Mouse (Mus musculus) CD4-positive helper T cell, adult 2 months (primary cell): ENCODE measurements around the gene Slc44a1.

Experiments used
- DNase-seq: peaks from one replicate; pipeline ENCODE4 v3.0.0-alpha.2; 2012; ENCODE audit warnings: low read depth, missing footprints, low spot score

Gene Slc44a1

GRCm38 (mm10) chr4:53431585-53432234 is 8.5 kb upstream of the Slc44a1 start:
- no peak for DNase-seq

- DNase-seq: no peak
Measured at GRCm38 (mm10) chr4:53437110-53437755, 3.0 kb upstream of the Slc44a1 start.

DNA sequence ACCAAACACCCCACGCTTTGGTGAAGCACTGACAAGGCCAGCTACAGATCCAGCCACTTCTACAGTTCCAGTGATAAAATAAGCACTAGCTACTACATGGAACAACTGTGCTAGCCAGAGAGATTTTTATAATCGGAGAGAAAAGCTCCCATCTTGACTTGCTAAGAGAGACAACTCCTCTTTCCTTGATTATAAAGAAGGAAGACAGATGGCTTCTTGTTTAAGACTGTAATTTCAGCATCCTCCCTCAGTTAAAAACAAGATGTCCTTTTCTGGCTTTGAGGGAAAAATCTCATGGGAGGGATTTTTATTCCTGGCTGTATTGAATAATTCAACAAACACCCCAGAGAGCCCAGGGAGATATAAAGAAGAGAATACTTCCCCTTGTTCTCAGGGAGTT is 1.8 kb upstream of the Slc44a1 start:
- no peak for DNase-seq

DNA sequence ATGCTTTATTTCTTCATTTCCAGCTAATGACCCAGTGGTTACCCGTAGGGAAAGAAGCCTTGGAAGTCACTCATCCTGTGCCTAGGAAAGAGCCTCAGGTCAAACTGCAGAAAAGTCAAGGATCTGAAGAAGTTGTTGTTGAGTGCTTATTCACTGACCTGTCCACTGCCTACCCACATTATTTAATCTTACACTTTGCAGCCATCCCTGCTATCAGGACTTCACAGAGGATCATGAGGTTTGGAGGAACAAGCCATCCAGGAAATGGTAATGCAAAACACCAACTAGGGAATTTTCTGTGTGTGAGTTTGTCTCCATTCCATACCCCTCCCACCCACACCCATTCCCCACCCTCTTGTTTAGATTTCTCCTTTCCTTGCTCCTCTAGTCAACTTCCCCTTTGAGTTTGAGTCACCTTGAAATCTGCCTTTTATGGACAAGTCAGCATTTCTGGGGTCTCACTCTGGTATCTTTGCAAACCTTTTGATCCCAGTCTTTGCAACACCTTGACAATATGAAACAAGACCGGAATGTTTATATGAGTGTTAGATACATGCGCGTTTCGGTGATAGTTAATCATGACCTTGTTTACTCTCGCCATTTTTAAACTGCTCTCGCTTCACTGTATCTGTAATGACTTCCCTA is 1.3 kb upstream of the Slc44a1 start:
- no peak for DNase-seq

DNA sequence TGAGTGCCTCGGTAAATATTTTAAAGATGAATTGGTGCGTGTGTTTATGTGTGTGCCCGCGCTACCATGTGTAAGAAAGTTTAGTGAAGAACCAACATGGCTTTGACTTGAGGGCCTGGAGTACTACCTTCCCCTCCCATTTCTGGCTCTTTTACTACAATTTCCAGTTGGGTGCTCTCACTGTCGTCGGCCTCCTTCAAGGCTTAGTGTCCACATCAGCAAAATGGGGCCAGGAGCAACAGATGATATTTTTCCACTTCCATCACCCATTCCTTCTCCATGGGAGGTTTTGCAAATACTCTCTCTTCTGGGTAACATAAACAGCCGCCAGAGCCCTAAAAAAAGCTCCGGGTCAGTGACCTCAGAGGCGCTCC is 590 bp upstream of the Slc44a1 start:
- DNase-seq: no peak

DNA sequence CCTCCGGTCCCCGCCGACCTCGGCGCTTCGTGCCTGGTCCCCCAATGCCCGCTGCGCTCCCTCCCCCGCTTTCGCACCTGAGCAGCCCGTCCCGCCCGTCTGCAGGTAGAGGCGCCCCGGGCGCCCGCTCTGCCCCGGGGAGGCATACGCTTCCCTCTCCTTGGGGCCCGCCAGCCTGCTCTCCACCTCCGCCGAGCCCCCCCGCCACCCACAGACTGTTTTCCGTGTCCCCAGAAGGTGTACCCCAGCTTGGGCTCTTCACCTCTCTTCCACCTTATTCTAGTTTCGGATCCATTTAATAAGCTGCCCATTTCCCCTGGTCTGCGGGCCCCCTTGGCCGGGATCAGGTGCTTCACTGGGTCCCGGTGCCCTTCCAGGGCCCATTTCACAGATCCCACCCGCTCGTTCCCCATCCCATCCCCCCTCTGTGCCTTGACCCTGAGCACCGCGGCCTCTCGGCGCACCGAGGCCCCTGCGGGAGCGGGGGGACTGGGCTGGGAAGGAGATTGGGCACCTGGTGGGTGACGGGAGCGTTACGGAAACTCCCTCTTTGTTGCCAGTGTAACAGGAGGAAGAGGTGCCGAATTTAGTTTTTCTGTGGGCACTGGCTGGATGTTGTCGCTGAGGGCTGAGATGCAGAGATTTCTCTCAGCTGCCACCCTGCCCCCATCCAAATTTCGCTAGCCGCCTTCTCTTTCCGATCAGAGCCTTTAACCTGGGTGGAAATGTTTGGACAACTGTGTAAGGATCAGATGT is 781 bp downstream of the Slc44a1 start:
- DNase-seq: peak; percentile 50

DNA sequence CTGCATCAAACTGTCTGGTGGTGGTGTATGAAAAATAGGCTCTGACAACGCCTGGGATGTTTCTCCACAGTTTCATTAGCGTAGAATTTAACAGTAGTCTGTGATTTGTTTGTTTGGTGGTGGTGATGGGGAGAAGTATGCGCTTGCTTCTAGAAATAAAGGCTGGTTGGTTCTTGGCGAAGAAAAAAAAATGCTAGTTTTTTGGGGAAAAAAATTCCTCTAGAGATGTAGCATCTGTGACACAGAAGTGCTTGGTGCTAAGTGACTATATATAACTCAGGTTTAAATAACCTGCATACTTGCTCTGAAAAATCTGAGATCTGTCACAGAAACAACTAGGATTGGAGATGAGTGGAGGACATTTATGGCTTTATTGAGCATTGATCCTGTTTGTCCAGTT is 1.5 kb downstream of the Slc44a1 start:
- DNase-seq: no peak

DNA sequence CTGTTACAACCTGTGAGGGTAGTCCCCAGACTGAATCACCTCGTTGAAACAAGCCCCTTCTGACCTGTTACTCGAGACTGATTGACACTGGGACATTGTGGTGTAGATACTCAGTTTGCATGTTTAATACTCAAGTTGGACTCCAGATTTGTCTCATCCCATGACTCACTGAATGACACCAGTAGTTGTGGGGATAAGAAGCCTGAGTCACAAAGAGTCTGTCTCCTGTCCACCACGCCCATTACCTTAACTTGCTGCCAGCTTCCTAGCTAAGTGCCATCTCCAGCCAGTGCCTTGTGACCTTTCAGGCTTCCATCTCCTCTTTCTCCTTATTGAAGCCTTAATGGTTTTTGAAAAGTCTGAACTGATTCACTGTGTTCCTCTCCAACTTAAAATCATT is 6.0 kb downstream of the Slc44a1 start:
- no peak for DNase-seq

DNA sequence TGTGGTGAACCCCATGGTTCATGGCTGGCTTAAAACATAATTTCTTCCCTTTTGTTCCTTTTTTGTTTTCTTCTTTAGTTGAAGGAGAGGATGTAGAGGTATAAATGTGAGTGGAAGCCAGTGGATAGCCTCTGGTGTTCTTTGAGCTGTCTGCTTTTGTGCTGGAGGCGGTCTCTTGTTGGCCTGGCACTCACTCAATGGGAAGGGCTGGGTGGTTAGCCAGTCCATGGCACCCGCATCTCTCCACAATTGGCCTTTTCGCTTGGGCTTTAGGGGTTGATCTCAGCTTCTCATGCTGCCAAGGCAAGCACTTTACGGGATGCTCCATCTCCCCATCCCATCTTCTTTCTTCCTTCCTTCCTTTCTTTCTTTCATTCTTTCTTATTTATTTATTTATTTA is 7.6 kb downstream of the Slc44a1 start:
- no peak for DNase-seq

DNA sequence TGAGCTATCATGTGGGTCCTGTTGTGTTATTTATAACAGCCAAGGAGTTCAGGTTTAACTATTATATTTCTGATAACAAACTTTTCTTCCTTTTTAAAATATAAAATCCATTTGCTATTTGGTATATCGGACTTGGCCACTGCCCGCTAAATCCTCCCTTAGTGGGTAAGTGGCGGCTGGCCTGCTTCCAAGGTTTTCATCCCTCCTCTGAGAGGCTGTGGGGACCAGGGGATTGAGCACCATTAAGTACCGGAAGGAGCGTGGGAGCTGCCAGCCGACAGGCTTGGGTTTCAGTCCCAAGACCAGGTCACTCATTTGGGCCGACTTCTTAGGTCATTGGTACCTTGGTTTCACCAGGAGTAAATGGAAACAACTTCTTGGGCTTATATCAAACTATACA is 10.5 kb downstream of the Slc44a1 start:
- no peak for DNase-seq

DNA sequence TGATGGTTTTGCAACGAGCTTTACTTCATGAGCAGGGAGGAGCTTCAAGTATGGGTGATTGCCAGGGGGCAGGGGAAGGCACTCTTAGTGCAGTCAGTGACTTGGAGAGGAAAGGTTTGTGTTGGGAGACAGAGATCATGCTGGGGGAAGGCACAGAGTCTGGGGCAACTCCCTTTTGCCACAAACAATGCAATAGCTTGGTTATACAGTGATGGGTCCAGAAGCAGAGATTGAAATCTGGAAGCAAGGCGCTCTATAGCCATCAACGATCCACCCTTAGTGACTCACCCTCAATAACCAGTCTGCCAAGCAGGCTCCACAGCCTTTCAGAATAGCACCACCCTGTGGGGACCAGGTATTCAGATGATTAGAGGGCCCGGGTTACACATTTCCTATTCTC is 11.7 kb downstream of the Slc44a1 start:
- no peak for DNase-seq

- DNase-seq: no peak
Measured at GRCm38 (mm10) chr4:53452457-53452856, 12.2 kb downstream of the Slc44a1 start.

DNA sequence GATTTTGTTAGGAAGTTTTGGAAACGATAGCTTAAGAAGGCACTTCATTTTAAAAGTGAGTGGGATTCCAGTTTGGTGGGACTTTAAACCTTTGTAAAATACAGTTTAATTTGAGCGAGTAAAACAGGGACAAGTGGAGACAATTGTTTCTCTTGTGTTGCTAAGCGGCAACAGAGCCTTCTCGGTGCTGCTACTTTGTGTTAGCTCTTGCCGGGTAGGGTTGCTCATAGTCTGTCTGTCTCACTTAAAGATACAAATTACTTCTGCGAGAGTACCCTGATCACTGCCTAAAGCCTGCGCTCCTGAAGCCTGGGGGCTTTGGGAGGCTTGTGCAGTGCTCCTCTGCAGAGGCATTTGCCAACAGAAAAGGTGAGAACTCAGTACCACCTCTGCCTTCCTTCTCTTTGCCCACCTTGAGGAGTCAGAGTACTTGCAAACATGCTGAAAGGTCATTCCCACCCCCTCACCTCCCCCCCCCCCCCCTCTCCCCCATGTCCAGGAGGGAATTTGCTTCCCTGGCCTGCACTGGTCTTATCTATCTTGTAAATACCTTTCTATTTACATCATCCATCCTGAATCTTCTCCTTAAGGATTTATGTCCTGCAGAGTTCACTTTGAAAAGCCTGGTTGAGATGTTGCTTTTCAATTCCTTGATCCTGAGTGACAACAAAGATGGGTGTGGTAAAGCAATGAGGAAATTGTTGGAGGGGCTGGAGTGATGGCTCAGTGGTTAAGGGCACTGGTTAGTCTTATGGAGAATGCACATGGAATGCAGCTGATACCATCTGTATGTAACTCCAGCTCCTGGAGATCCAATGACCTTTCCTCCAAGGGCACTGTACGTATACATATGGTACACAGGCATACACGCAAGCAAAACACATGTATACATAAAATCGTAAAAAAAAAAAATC is 13.0 kb downstream of the Slc44a1 start:
- DNase-seq: no peak

- DNase-seq: no peak
Measured at GRCm38 (mm10) chr4:53455885-53456284, 15.7 kb downstream of the Slc44a1 start.

GRCm38 (mm10) chr4:53456570-53456969 is 16.4 kb downstream of the Slc44a1 start:
- DNase-seq: no peak

DNA sequence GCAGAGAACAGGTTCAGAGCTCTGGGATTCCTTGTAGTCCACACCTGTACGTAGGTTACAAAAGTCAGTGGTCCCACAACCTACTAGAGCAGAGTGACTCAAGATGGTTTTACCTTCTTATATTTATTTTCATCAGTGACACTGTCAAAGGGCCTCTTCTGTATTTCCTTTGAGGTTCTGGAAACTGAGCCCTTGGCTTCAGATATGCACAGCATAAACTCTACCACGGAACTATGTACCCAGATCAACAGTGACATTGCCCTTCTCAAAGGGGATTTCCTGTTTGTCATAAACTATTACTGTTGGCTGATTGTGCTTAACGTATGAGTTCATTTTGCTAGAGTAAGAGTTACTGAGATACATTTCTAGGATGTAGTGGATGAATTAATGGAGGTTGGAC is 18.3 kb downstream of the Slc44a1 start:
- no peak for DNase-seq

- no peak for DNase-seq
Measured at GRCm38 (mm10) chr4:53459697-53460096, 19.5 kb downstream of the Slc44a1 start.

DNA sequence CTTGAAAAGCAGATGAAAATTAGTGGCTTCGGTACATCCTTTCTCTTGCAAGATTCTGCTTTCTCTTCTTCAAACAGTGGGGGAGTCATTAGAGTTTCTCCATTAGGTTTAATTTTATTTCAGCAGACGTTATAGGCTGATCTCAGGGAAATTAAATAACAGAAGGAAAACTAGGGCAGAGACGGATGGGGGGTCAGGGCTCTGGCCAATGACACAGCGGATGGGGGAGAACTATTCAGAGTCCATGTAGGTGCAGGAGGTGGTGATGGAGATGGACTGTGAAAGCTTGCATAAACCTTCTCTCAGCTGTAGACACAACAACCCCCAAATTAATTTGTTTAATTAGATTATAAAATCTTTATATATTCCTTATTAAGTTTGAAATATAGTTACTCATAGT is 20.8 kb downstream of the Slc44a1 start:
- no peak for DNase-seq

GRCm38 (mm10) chr4:53462069-53462468 is 21.9 kb downstream of the Slc44a1 start:
- no peak for DNase-seq

- DNase-seq: no peak
Measured at GRCm38 (mm10) chr4:53462505-53463251, 22.5 kb downstream of the Slc44a1 start.

GRCm38 (mm10) chr4:53465887-53466286 is 25.7 kb downstream of the Slc44a1 start:
- DNase-seq: no peak
